Mouse (Mus musculus) fibroblast of lung, adult 2 months (primary cell): ENCODE measurements around the gene Tnfaip3.

Source experiments
- DNase-seq: peaks from one replicate; pipeline ENCODE4 v3.0.0-alpha.2; 2011; ENCODE audit warnings: low read depth

The Tnfaip3 gene

GRCm38 (mm10) chr10:19014381-19015256 lies 838 bp downstream of the Tnfaip3 start:
- no peak for DNase-seq

- DNase-seq: no peak
Observed at GRCm38 (mm10) chr10:19013351-19013750, 2.1 kb downstream of the Tnfaip3 start.

GRCm38 (mm10) chr10:19012616-19013015 lies 2.8 kb downstream of the Tnfaip3 start:
- DNase-seq: no peak

- DNase-seq: no peak
Observed at GRCm38 (mm10) chr10:19011832-19012440, 3.5 kb downstream of the Tnfaip3 start.

- DNase-seq: no peak
Observed at GRCm38 (mm10) chr10:19010414-19010813, 5.0 kb downstream of the Tnfaip3 start.

GRCm38 (mm10) chr10:19009186-19009672 lies 6.2 kb downstream of the Tnfaip3 start:
- DNase-seq: peak; percentile 44

- DNase-seq: no peak
Observed at GRCm38 (mm10) chr10:19008607-19008940, 6.9 kb downstream of the Tnfaip3 start.

GRCm38 (mm10) chr10:19007897-19008606 lies 7.4 kb downstream of the Tnfaip3 start:
- no peak for DNase-seq

GRCm38 (mm10) chr10:19002091-19002785 lies 13.2 kb downstream of the Tnfaip3 start:
- no peak for DNase-seq

- no peak for DNase-seq
Observed at GRCm38 (mm10) chr10:18999427-18999826, 16.0 kb downstream of the Tnfaip3 start.

- no peak for DNase-seq
Observed at GRCm38 (mm10) chr10:18996331-18996730, 19.1 kb downstream of the Tnfaip3 start.

GRCm38 (mm10) chr10:18995465-18996261 lies 19.8 kb downstream of the Tnfaip3 start:
- DNase-seq: no peak

- DNase-seq: no peak
Observed at GRCm38 (mm10) chr10:18992971-18993370, 22.5 kb downstream of the Tnfaip3 start.

GRCm38 (mm10) chr10:18991057-18991456 lies 24.4 kb downstream of the Tnfaip3 start:
- no peak for DNase-seq

GRCm38 (mm10) chr10:18987907-18988199 lies 27.6 kb downstream of the Tnfaip3 start:
- DNase-seq: no peak

- DNase-seq: no peak
Observed at GRCm38 (mm10) chr10:18987046-18987906, 28.2 kb downstream of the Tnfaip3 start.

GRCm38 (mm10) chr10:18985516-18985915 lies 29.9 kb downstream of the Tnfaip3 start:
- DNase-seq: no peak

- no peak for DNase-seq
Observed at GRCm38 (mm10) chr10:18983514-18983913, 31.9 kb downstream of the Tnfaip3 start.

GRCm38 (mm10) chr10:18974486-18974885 lies 41.0 kb downstream of the Tnfaip3 start:
- DNase-seq: peak; percentile 35

- DNase-seq: no peak
Observed at GRCm38 (mm10) chr10:18966893-18967292, 48.6 kb downstream of the Tnfaip3 start.
